Mouse (Mus musculus): ENCODE results near the gene Pik3c2a. TPM values are rescaled to one million over a fixed set of nuclear protein-coding genes. Genes with fewer than 3 reads are reported as not detected.

Pik3c2a gene
- polyA plus RNA-seq, 2 experiments from 2014 or later, result 51.6 to 62.7 TPM

- ATAC-seq, result no peak
These were observed 150.9 kb downstream of the Pik3c2a start for GRCm38 (mm10) chr7:116292377-116292776.

- ATAC-seq, result no peak
These were observed 152.7 kb downstream of the Pik3c2a start for GRCm38 (mm10) chr7:116290559-116290958.

GRCm38 (mm10) chr7:116288996-116289395, 154.3 kb downstream of the Pik3c2a start:
- no peak for ATAC-seq

- no peak for ATAC-seq
These were observed 155.3 kb downstream of the Pik3c2a start for GRCm38 (mm10) chr7:116287959-116288358.

Other genes with a start within 250 kb of the Pik3c2a start
- gene Plekha7, start 135.1 kb downstream of the Pik3c2a start, polyA plus RNA-seq (2017; shearing (Covaris generic)), result 10 to 100 TPM in 1 of 2 experiments, 1 to 10 TPM in 1; 4.3 to 11.3 TPM
- 1,000 to 10,000 TPM in 1 of 2 experiments, 100 to 1,000 TPM in 1; 821 to 1,081 TPM for gene Rps13, start 109.3 kb downstream of the Pik3c2a start, polyA plus RNA-seq (2017; shearing (Covaris generic))
- 10 to 100 TPM; 20.2 to 21.9 TPM for gene Nucb2, start 60.9 kb upstream of the Pik3c2a start, polyA plus RNA-seq (2017; shearing (Covaris generic))